Mouse (Mus musculus) hindbrain, embryonic 11.5 days (tissue): ENCODE measurements around the gene Utp20. TPM values are rescaled to one million over a fixed set of nuclear protein-coding genes. Genes with fewer than 3 reads are reported as not detected.
A peak's percentile ranks its signal among the peaks of the same experiment; 100 is the strongest.

Experiments
- ATAC-seq: fragments of 200-750 bp; cut with Nextera tagmentation; 2 replicates; pipeline ENCODE4 v1.8.0; 2017; ENCODE audit warnings: mild to moderate bottlenecking, moderate TSS enrichment, moderate library complexity; ENCODE audit not compliant: low FRiP score
- DNase-seq: peaks from one replicate; pipeline ENCODE4 v3.0.0-alpha.2; 2015; ENCODE audit warnings: low spot score
- H3K27ac ChIP-seq: fragments of 300-500 bp; sonication (generic); 2 replicates; pipeline ENCODE4 v1.5.1; 2014; ENCODE audit warnings: mild to moderate bottlenecking, low read depth, low read length
- H3K27me3 ChIP-seq: fragments of 300-500 bp; sonication (generic); 2 replicates; pipeline ENCODE4 v1.6.1; 2014; ENCODE audit warnings: mild to moderate bottlenecking, low read length, moderate library complexity, mixed read lengths; ENCODE audit not compliant: control insufficient read depth, insufficient read depth
- H3K36me3 ChIP-seq: fragments of 300-500 bp; sonication (generic); 2 replicates; pipeline ENCODE4 v1.6.1; 2014; ENCODE audit warnings: mild to moderate bottlenecking, low read length, moderate library complexity, mixed read lengths; ENCODE audit not compliant: control insufficient read depth, insufficient read depth
- H3K4me1 ChIP-seq: fragments of 300-500 bp; sonication (generic); replicated peaks from 2 replicates; pipeline ENCODE4 v1.6.1; 2014; ENCODE audit warnings: low read length, mixed read lengths; ENCODE audit not compliant: control insufficient read depth, insufficient read depth
- H3K4me2 ChIP-seq: fragments of 300-500 bp; sonication (generic); replicated peaks from 2 replicates; pipeline ENCODE4 v1.6.1; 2014; ENCODE audit warnings: mild to moderate bottlenecking, low read depth, low read length
- H3K4me3 ChIP-seq: fragments of 300-500 bp; sonication (generic); 2 replicates; pipeline ENCODE4 v1.5.1; 2014; ENCODE audit warnings: low read depth, low read length
- H3K9ac ChIP-seq: fragments of 300-500 bp; sonication (generic); 2 replicates; pipeline ENCODE4 v1.6.1; 2014; ENCODE audit warnings: low read depth, low read length
- H3K9me3 ChIP-seq: fragments of 300-500 bp; sonication (generic); 2 replicates; pipeline ENCODE4 v1.6.1; 2016; ENCODE audit warnings: low read length; ENCODE audit not compliant: control insufficient read depth
- WGBS: fragments of 180-500 bp; shearing (Covaris S2); extraction: QIAGEN DNeasy Blood & Tissue Kit; methylation state at CpG from one replicate; pipeline ENCODE4 v1.1.7; 2014; 5-methylcytosine and 5-hydroxymethylcytosine counted together
- polyA plus RNA-seq: library from polyadenylated mRNA; unstranded; fragments of >200 nt; fragmentation: Nextera tagmentation; extraction: Ambion mirVana; gene quantifications from 2 replicates; pipeline ENCODE4 v1.2.1, GENCODE M21; 2014

Utp20 gene
- 17.3 and 21.4 TPM in 2 replicates for polyA plus RNA-seq

DNA sequence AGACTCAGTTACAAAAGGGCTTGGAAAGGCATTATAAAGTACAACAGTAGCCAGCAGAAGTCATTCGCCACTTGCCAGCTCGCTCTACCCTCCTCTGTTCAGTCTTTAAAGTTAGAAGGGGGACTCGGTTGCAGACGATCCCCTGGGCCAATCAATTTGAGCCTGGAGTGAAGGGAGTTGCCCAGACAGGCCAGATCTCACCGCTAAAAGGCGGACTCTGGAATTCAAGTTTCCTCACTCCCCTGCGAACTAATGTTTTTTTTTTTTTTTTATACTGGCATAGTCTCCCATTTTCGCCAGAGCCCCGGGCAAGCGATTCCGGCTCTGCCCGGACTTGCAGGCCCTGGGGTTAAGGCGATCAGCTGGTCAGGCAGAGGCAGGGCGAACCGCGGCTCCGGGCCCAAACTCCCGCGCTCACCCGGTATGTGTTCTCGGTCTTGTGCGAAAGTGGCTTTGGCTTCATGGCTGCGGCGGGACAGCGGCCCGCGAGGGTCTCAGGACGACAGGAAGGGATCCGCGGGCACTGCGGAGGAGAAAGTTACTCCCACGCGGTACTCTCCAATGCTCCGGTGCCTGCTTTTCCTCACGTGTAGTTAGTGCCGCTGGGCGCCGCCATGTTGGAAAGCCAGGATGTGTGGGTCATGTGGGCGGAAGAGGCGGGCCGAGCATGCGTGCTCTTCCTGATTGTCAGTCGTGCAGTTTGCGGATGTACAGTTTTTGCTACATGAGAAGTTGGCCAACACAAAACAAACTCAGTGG is at the start of gene Utp20:
TSS of gene Utp20 (minus strand) at position 617 of the 759 bp plus-strand sequence.
- under 1% methylated on average over 44 of the region's 44 CpGs for WGBS
- peak within 1 kb of the TSS; percentile 71 for H3K4me3 ChIP-seq
- no peaks in the 10 kb centered on the region for H3K36me3 ChIP-seq
- no peaks in the 10 kb centered on the region for H3K4me1 ChIP-seq
- peak within 1 kb of the TSS; percentile 59 for H3K9ac ChIP-seq
- H3K27me3 ChIP-seq: no peaks in the 10 kb centered on the region
- no peak within 1 kb of the TSS for H3K27ac ChIP-seq
- peak; percentile 90 for DNase-seq
- H3K9me3 ChIP-seq: no peaks in the 10 kb centered on the region
- H3K4me2 ChIP-seq: peak within 1 kb of the TSS; percentile 74
- ATAC-seq: peak; percentile 99

DNA sequence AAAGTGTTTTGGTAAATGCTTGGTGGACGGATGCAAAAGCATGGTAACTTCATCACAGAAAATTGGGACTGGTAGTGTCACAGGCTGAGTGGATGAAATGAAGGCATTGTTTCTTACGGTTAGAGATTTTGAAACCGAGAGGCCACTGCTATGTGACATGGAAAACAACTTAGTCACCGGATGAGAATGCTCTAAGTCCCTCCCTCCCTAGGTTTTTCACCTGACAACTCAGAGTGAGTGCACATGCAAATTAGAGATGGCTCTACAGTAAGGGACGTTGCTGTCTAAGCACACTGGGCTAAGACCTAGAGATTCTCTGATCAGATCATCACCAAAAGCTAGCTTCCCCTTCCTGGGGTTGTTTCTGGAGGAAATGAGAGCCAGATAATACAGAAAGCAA is 48.3 kb upstream of the Utp20 start:
- DNase-seq (no peak), ATAC-seq (no peak)
- H3K9me3 ChIP-seq: no peaks in the 10 kb centered on the region
- H3K4me1 ChIP-seq: no peaks in the 10 kb centered on the region
- H3K27ac ChIP-seq: no peak overlapping the region
- 78% methylated on average over 5 of the region's 5 CpGs for WGBS
- H3K9ac ChIP-seq: no peak overlapping the region
- H3K4me2 ChIP-seq: no peak overlapping the region
- H3K36me3 ChIP-seq: no peaks in the 10 kb centered on the region
- H3K27me3 ChIP-seq: no peaks in the 10 kb centered on the region
- H3K4me3 ChIP-seq: no peak overlapping the region

DNA sequence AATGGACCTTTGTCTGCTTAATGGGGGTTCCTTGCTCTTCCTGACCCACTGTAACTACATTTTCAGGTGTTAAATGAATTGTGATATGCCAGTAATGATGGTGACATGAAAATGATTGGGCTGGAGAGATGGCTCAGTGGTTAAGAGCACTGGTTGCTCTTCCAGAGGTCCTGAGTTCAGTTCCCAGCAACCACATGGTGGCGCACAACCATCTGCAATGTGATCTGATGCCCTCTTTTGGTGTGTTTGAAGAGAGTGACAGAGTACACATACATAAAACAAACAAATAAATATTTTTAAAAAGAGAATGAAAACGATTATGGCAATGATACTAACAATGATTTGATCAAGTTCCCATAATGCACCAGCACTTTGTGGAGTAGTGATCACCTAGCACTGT is 39.4 kb upstream of the Utp20 start:
- no peaks in the 10 kb centered on the region for H3K36me3 ChIP-seq
- no peaks in the 10 kb centered on the region for H3K27me3 ChIP-seq
- no peak overlapping the region for H3K9ac ChIP-seq
- no peaks in the 10 kb centered on the region for H3K4me1 ChIP-seq
- no peaks in the 10 kb centered on the region for H3K9me3 ChIP-seq
- no peak overlapping the region for H3K4me3 ChIP-seq
- DNase-seq: no peak
- 78% methylated on average over 2 of the region's 2 CpGs for WGBS
- no peak overlapping the region for H3K4me2 ChIP-seq
- ATAC-seq: no peak
- H3K27ac ChIP-seq: no peak overlapping the region

DNA sequence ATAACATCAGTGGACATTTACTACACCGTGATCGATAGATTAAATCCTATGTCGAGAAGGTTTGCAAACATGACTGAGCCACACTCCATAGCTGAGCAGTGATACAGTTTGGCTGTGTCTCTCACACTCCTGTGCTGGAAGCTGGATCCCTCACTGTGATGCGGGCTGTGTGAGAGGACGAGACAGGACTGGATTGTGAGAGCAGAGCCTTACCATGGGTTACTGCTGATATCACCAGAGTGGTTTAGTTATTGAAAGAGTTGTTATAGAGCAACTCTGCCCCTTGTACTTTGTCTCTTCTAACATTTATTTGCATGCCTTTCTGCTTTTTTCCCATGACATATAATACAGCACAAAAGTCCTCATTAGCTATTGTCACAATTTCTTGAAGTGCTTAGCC is 35.7 kb upstream of the Utp20 start:
- no peak overlapping the region for H3K27ac ChIP-seq
- no peak overlapping the region for H3K4me3 ChIP-seq
- 95% methylated on average over 5 of the region's 5 CpGs for WGBS
- H3K4me1 ChIP-seq: no peaks in the 10 kb centered on the region
- H3K27me3 ChIP-seq: no peaks in the 10 kb centered on the region
- H3K4me2 ChIP-seq: no peak overlapping the region
- H3K9me3 ChIP-seq: no peaks in the 10 kb centered on the region
- H3K36me3 ChIP-seq: no peaks in the 10 kb centered on the region
- ATAC-seq: no peak
- no peak for DNase-seq
- no peak overlapping the region for H3K9ac ChIP-seq

DNA sequence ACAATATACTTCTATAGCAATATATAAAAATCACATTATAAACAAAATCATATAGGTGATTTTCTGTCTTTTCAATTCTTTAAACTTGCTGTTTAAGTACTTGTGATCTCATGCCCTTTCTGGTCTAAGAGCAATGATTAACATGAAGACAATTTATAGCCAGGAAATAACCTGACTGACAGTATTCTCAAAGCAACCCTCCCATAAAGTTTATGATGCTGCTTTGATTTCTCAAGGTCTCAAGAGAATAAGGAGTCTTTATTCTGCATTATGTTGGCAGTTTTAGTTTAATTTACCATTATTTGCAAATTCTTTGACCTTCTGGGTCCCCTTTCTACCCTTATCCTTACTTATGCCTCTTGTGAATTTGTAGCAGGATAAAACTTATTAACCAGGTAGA is 34.8 kb upstream of the Utp20 start:
- Histone ChIP-seq H3K4me2 (no peak overlapping the region), H3K9ac (no peak overlapping the region), H3K27ac (no peak overlapping the region), H3K4me1 (no peaks in the 10 kb centered on the region), H3K27me3 (no peaks in the 10 kb centered on the region), H3K36me3 (no peaks in the 10 kb centered on the region), H3K4me3 (no peak overlapping the region), H3K9me3 (no peaks in the 10 kb centered on the region)
- no peak for ATAC-seq
- no peak for DNase-seq

DNA sequence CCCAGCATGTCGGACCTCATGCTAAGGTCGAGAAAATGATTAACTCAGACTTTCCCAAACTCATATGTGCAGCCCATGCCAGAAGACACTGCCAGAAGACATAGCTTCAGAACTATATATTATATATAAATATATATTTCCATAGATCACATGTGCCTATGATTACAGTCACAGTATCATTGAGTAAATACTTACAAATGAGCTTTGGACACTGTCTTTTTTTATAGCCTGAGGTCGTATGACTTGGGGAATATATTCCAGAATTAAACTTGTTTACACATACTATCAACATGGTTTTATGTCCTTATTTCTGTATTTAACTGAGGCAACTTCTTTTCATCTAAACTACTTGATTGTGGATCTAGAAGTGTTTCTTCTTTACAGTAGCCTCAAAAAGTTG is 34.3 kb upstream of the Utp20 start:
- Histone ChIP-seq H3K36me3 (no peaks in the 10 kb centered on the region), H3K9me3 (no peaks in the 10 kb centered on the region), H3K4me3 (no peak overlapping the region), H3K4me1 (no peaks in the 10 kb centered on the region), H3K4me2 (no peak overlapping the region), H3K9ac (no peak overlapping the region), H3K27me3 (no peaks in the 10 kb centered on the region), H3K27ac (no peak overlapping the region)
- DNase-seq: no peak
- 77% methylated on average over 3 of the region's 3 CpGs for WGBS
- no peak for ATAC-seq

DNA sequence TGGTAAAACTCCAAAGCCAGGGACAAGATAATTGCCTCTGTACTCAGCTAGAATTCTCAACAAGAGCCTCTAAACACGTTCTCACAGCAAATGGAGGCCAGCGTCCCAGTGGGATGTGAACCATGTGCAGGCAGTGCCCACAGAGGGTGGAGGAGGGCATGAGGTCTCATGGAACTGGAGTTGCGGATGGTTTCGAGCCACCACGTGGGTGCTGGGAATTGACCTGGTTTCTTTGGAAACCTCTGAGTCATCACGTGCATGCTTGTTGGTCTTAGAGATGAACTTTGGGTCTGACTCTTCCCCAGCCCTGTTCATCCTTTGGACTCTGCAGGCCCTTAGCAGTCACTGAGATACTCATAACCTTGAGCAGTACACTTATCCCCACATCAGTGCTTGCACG is 26.7 kb upstream of the Utp20 start:
- 85% methylated on average over 7 of the region's 7 CpGs for WGBS
- H3K36me3 ChIP-seq: no peaks in the 10 kb centered on the region
- no peak overlapping the region for H3K27ac ChIP-seq
- DNase-seq (no peak), ATAC-seq (no peak)
- H3K4me2 ChIP-seq: no peak overlapping the region
- no peak overlapping the region for H3K4me3 ChIP-seq
- no peaks in the 10 kb centered on the region for H3K4me1 ChIP-seq
- H3K9me3 ChIP-seq: no peaks in the 10 kb centered on the region
- H3K9ac ChIP-seq: no peak overlapping the region
- no peaks in the 10 kb centered on the region for H3K27me3 ChIP-seq

DNA sequence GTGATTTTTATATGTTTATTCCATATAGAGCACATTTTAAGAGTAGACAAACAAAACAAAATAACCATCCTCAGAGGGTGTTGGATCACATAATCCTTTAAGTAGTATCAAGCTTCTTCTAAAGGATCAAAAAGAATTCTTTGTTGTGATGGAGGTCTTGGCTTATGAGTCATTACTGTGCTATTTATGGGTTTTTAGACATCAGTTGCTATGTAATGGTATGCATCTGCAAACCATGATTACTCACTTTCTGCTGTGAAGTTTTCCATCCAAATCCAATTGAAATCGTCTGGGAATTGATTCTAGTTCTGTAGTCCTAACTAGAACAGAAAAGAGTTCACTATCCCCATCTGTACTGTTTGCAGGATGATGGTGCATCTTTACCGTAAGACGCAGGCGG is 23.4 kb upstream of the Utp20 start:
- Histone ChIP-seq H3K36me3 (no peaks in the 10 kb centered on the region), H3K27me3 (no peaks in the 10 kb centered on the region), H3K4me2 (no peak overlapping the region), H3K9me3 (no peaks in the 10 kb centered on the region), H3K27ac (no peak overlapping the region), H3K4me3 (no peak overlapping the region), H3K9ac (no peak overlapping the region), H3K4me1 (no peaks in the 10 kb centered on the region)
- 88% methylated on average over 4 of the region's 4 CpGs for WGBS
- ATAC-seq: no peak
- no peak for DNase-seq

DNA sequence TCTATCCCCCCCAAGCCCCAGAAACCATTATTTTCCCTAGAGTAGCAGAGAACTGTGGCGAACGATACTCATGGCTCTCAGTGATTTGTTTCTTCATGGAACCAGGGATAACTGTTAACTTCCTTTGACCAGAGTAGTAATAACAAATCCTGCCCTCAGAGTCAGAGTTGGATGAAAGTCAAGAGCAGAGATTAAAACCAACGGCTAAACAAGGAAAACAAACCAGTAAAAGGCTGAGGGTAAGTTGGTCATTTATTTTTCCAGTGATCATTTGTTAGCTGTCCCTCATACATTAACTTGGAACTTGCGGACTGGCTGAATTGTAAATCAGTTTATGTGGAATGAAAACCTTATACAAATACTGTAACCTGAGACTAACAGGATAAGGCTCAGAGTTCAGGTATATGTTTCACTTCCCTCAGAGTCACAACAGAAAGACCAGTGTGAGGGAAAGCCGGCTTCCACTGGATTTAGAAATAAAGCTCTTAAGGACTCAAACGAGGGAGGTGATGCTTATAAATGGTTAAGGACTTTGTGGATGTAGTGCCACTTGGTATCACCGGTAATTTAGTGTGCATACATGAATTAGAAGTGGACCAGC is 22.4 kb upstream of the Utp20 start:
- H3K27me3 ChIP-seq: no peaks in the 10 kb centered on the region
- no peaks in the 10 kb centered on the region for H3K36me3 ChIP-seq
- H3K4me2 ChIP-seq: no peak overlapping the region
- no peaks in the 10 kb centered on the region for H3K9me3 ChIP-seq
- no peak for ATAC-seq
- DNase-seq: no peak
- H3K4me3 ChIP-seq: no peak overlapping the region
- H3K9ac ChIP-seq: no peak overlapping the region
- 86% methylated on average over 7 of the region's 7 CpGs for WGBS
- H3K27ac ChIP-seq: no peak overlapping the region
- no peaks in the 10 kb centered on the region for H3K4me1 ChIP-seq
